Mouse (Mus musculus) intestine, postnatal 0 days (tissue): Measurements from ENCODE around the gene A930002H24Rik. TPM values are rescaled to one million over a fixed set of nuclear protein-coding genes. Genes with fewer than 3 reads are reported as not detected.

Experiments
- ATAC-seq: fragments of 200-750 bp; cut with Nextera tagmentation; 2 replicates; pipeline ENCODE4 v1.8.0; 2017; ENCODE audit warnings: mild to moderate bottlenecking, moderate TSS enrichment, moderate library complexity
- H3K27ac ChIP-seq: fragments of 300-500 bp; sonication (generic); 2 replicates; pipeline ENCODE4 v1.5.1; 2014; ENCODE audit warnings: mild to moderate bottlenecking, low read depth, low read length, moderate library complexity
- H3K27me3 ChIP-seq: fragments of 300-500 bp; sonication (generic); replicated peaks from 2 replicates; pipeline ENCODE4 v1.6.1; 2014; ENCODE audit warnings: low read length, mixed read lengths; ENCODE audit not compliant: control insufficient read depth, insufficient read depth
- H3K36me3 ChIP-seq: fragments of 300-500 bp; sonication (generic); 2 replicates; pipeline ENCODE4 v1.6.1; 2014; ENCODE audit warnings: mild to moderate bottlenecking, moderate library complexity; ENCODE audit not compliant: control insufficient read depth, insufficient read depth
- H3K4me1 ChIP-seq: fragments of 300-500 bp; sonication (generic); replicated peaks from 2 replicates; pipeline ENCODE4 v1.6.1; 2014; ENCODE audit warnings: antibody characterized with exemption, low read length, mixed read lengths; ENCODE audit not compliant: control insufficient read depth, insufficient read depth
- H3K4me2 ChIP-seq: fragments of 300-500 bp; sonication (generic); replicated peaks from 2 replicates; pipeline ENCODE4 v1.6.1; 2014; ENCODE audit warnings: low read depth, mild to moderate bottlenecking, moderate library complexity
- H3K4me3 ChIP-seq: fragments of 300-500 bp; sonication (generic); 2 replicates; pipeline ENCODE4 v1.5.1; 2014; ENCODE audit warnings: low read depth, low read length
- H3K9ac ChIP-seq: fragments of 300-500 bp; sonication (generic); 2 replicates; pipeline ENCODE4 v1.6.1; 2014; ENCODE audit warnings: mild to moderate bottlenecking, low read depth, low read length
- H3K9me3 ChIP-seq: fragments of 300-500 bp; sonication (generic); 2 replicates; pipeline ENCODE4 v1.6.1; 2016; ENCODE audit warnings: mixed run types; ENCODE audit not compliant: control insufficient read depth
- CTCF ChIP-seq: sonication (generic); IDR thresholded peaks from 2 replicates; pipeline ENCODE4 v1.5.1; 2016; ENCODE audit warnings: low read depth, mild to moderate bottlenecking, control low read depth, antibody characterized with exemption, moderate library complexity
- WGBS: fragments of 180-500 bp; shearing (Covaris S2); extraction: QIAGEN DNeasy Blood & Tissue Kit; methylation state at CpG from one replicate; pipeline ENCODE4 v1.1.7; 2014; 5-methylcytosine and 5-hydroxymethylcytosine counted together
- polyA plus RNA-seq: library from polyadenylated mRNA; unstranded; fragments of >200 nt; fragmentation: Nextera tagmentation; extraction: Ambion mirVana; gene quantifications from 2 replicates; pipeline ENCODE4 v1.2.1, GENCODE M21; 2015

The A930002H24Rik gene
- 2.4 and 2.6 TPM in 2 replicates for polyA plus RNA-seq

- Histone ChIP-seq H3K4me2 (peak within 1 kb of the TSS; percentile 95), H3K4me1 (no peaks in the 10 kb centered on the region), H3K27ac (peak within 1 kb of the TSS; percentile 74), H3K9me3 (no peaks in the 10 kb centered on the region), H3K36me3 (no peaks in the 10 kb centered on the region), H3K4me3 (peak within 1 kb of the TSS; percentile 95), H3K9ac (peak within 1 kb of the TSS; percentile 91), H3K27me3 (no peaks in the 10 kb centered on the region)
- under 1% methylated on average over 53 of the region's 55 CpGs for WGBS
- peak; percentile 100 for ATAC-seq
- TF ChIP-seq CTCF = no peak
These were observed at the start of gene A930002H24Rik for GRCm38 (mm10) chr17:63863647-63864149. Gene A930002H24Rik, minus strand, starts transcription at chr17:63863791.

- Histone ChIP-seq H3K4me3 (no peak overlapping the region), H3K4me1 (no peaks in the 10 kb centered on the region), H3K27me3 (no peaks in the 10 kb centered on the region), H3K9me3 (no peaks in the 10 kb centered on the region), H3K27ac (no peak overlapping the region), H3K36me3 (peaks cover 4% of the 10 kb centered on the region; the same call in 1 of the 2 replicates), H3K4me2 (no peak overlapping the region), H3K9ac (no peak overlapping the region)
- no peak for TF ChIP-seq CTCF
- 95% methylated on average over 4 of the region's 4 CpGs for WGBS
- ATAC-seq = no peak
These were observed 45.7 kb upstream of the A930002H24Rik start for GRCm38 (mm10) chr17:63909297-63909696.

- no peak for ATAC-seq
- Histone ChIP-seq H3K27me3 (no peaks in the 10 kb centered on the region), H3K4me1 (no peaks in the 10 kb centered on the region), H3K4me3 (no peak overlapping the region), H3K9ac (no peak overlapping the region), H3K36me3 (peaks cover 8% of the 10 kb centered on the region; the same call in 1 of the 2 replicates), H3K4me2 (no peak overlapping the region), H3K27ac (no peak overlapping the region), H3K9me3 (no peaks in the 10 kb centered on the region)
- no peak for TF ChIP-seq CTCF
- WGBS = 89% methylated on average over 7 of the region's 7 CpGs
These were observed 33.5 kb upstream of the A930002H24Rik start for GRCm38 (mm10) chr17:63897050-63897449.

GRCm38 (mm10) chr17:63895829-63896228, 32.2 kb upstream of the A930002H24Rik start:
- Histone ChIP-seq H3K36me3 (peaks cover 8% of the 10 kb centered on the region; the same call in 1 of the 2 replicates), H3K4me3 (no peak overlapping the region), H3K27me3 (no peaks in the 10 kb centered on the region), H3K9ac (no peak overlapping the region), H3K4me1 (no peaks in the 10 kb centered on the region), H3K9me3 (no peaks in the 10 kb centered on the region), H3K4me2 (no peak overlapping the region), H3K27ac (no peak overlapping the region)
- ATAC-seq = no peak
- TF ChIP-seq CTCF = no peak
- WGBS = 53% methylated on average over 3 of the region's 3 CpGs

- no peak overlapping the region for H3K27ac ChIP-seq
- no peaks in the 10 kb centered on the region; the same call in 1 of the 2 replicates for H3K36me3 ChIP-seq
- ATAC-seq = no peak
- no peak overlapping the region for H3K9ac ChIP-seq
- no peak overlapping the region for H3K4me3 ChIP-seq
- no peaks in the 10 kb centered on the region for H3K9me3 ChIP-seq
- no peak overlapping the region for H3K4me2 ChIP-seq
- TF ChIP-seq CTCF = no peak
- H3K4me1 ChIP-seq = no peaks in the 10 kb centered on the region
- H3K27me3 ChIP-seq = no peaks in the 10 kb centered on the region
These were observed 27.0 kb upstream of the A930002H24Rik start for GRCm38 (mm10) chr17:63890611-63891010.

- ATAC-seq = no peak
- H3K27ac ChIP-seq = no peak overlapping the region
- H3K36me3 ChIP-seq = no peaks in the 10 kb centered on the region
- no peak overlapping the region for H3K4me3 ChIP-seq
- no peaks in the 10 kb centered on the region for H3K4me1 ChIP-seq
- no peak for TF ChIP-seq CTCF
- no peaks in the 10 kb centered on the region for H3K9me3 ChIP-seq
- H3K4me2 ChIP-seq = no peak overlapping the region
- no peak overlapping the region for H3K9ac ChIP-seq
- no peaks in the 10 kb centered on the region for H3K27me3 ChIP-seq
- 98% methylated on average over 2 of the region's 2 CpGs for WGBS
These were observed 23.4 kb upstream of the A930002H24Rik start for GRCm38 (mm10) chr17:63886988-63887387.

GRCm38 (mm10) chr17:63880009-63880408, 16.4 kb upstream of the A930002H24Rik start:
- Histone ChIP-seq H3K4me3 (no peak overlapping the region), H3K36me3 (no peaks in the 10 kb centered on the region), H3K27me3 (no peaks in the 10 kb centered on the region), H3K27ac (no peak overlapping the region), H3K9me3 (no peaks in the 10 kb centered on the region), H3K4me2 (no peak overlapping the region), H3K4me1 (no peaks in the 10 kb centered on the region), H3K9ac (no peak overlapping the region)
- 58% methylated on average over 4 of the region's 4 CpGs for WGBS
- no peak for ATAC-seq
- no peak for TF ChIP-seq CTCF
